18 mouse cellular contexts compared by ENCODE assay signal in the genomic region with DNA sequence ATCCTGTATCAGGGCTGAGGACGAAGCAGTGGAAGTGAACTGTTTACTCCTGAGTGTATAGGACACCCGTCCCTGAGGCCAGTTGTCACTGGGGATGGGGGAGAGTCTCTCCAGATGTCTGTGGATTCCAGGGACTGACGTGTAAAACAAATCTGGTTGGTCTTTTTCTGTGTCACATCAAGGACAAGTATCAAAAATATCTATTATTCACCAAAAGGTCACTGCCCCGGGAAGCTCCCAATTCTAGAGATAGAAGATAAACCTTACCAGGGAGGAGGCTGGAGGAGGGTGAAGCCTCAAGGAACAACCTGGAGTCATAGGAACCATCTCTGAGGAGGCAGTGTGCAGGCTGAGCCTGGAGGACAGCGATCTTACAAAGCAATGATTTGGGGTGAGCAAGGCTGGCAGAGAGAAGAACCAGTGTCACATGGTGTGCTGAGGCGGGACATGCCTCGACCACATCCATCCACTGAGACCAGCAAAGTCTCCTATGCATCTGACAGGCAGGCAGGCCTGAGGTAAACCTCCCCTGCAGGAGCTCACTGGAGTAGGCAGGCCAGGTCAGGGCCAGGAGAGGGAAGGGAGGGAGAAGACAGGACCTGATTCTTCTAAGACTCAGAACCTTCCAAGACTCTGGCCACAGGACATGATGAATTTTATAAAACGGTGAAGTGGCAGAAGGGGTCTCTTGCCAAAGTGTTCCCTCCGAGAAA. TPM values are rescaled to one million over a fixed set of nuclear protein-coding genes. Genes with fewer than 3 reads are reported as not detected.
DNase-seq lines count a peak whose midpoint lies in the region; ATAC-seq and TF ChIP-seq lines count a peak whose summit lies in the region.
"Had no signal": no experiment of that assay in that cellular context is flagged by ENCODE, and none has a peak within 500 bp of the region (broad histone marks: within the 10 kb centered on the region; RNA-seq: fewer than 3 reads in every experiment).

No protein-coding gene starts in this region.

- peak; percentile 33; the same call in 1 of the 2 replicates for ATAC-seq in hindbrain, embryonic 13.5 days (ENCODE audit: low FRiP score)
- ATAC-seq in midbrain, embryonic 14.5 days (ENCODE audit: low FRiP score, low TSS enrichment) = no peak
- no peak for ATAC-seq in inflammation-experienced regulatory T-cells, adult 6 months
- ATAC-seq: lung, postnatal 0 days had no signal

- peak overlapping the region; percentile 58 for H3K27ac ChIP-seq in layer of hippocampus, adult 2 months
- H3K27ac ChIP-seq in hindbrain, embryonic 13.5 days = peak overlapping the region; percentile 76
- H3K27ac ChIP-seq in midbrain, embryonic 14.5 days (replicated peaks; ENCODE audit: low read depth, low read length) = peak overlapping the region; percentile 33; the same call in 1 of the 2 replicates
- H3K27ac ChIP-seq: gastrocnemius, adult 2 months had no signal

- H3K9ac ChIP-seq in hindbrain, embryonic 13.5 days = no peak overlapping the region
- no peak overlapping the region for H3K9ac ChIP-seq in midbrain, embryonic 14.5 days (replicated peaks; ENCODE audit: low read length)

- DNase-seq in adrenal gland, adult (ENCODE audit: inconsistent age in 2 of 2, low spot score in 1 of 2) = peak; percentile 66 to 90
- no peak for DNase-seq in adrenal gland, postnatal 4 days (ENCODE audit: low spot score in 2 of 2)
- DNase-seq in layer of hippocampus, adult 2 months (ENCODE audit: low spot score in 2 of 2) = no peak
- DNase-seq in layer of hippocampus, postnatal 14 days (ENCODE audit: low spot score in 2 of 2) = no peak
- no peak for DNase-seq in midbrain, embryonic 14.5 days
- DNase-seq in spleen, postnatal 14 days (ENCODE audit: low spot score in 2 of 2) = no peak
- DNase-seq: adrenal gland, postnatal 14 days; cerebellum, adult 11-12 months; gastrocnemius, adult 2 months; heart, postnatal 4 days; kidney, postnatal 36 days; liver; right cerebral cortex, postnatal 4 days; thymus, adult 2 months had no signal

- H3K27me3 ChIP-seq in hindbrain, embryonic 13.5 days = no peaks in the 10 kb centered on the region
- H3K27me3 ChIP-seq in midbrain, embryonic 14.5 days (ENCODE audit: control insufficient read depth, insufficient read depth, low read length) = no peaks in the 10 kb centered on the region
- H3K27me3 ChIP-seq: Patski had no signal

- TF ChIP-seq CTCF in layer of hippocampus, adult 2 months (conservative IDR thresholded peaks at IDR 0.05) = no peak

- no peak overlapping the region for H3K4me2 ChIP-seq in hindbrain, embryonic 13.5 days
- no peak overlapping the region for H3K4me2 ChIP-seq in midbrain, embryonic 14.5 days (ENCODE audit: low read length)

- 65% methylated on average over 9 of the region's 9 CpGs for WGBS in hindbrain, embryonic 13.5 days
- 66% methylated on average over 9 of the region's 9 CpGs for WGBS in midbrain, embryonic 14.5 days

- no peaks in the 10 kb centered on the region for H3K36me3 ChIP-seq in hindbrain, embryonic 13.5 days
- no peaks in the 10 kb centered on the region for H3K36me3 ChIP-seq in midbrain, embryonic 14.5 days (ENCODE audit: control insufficient read depth, insufficient read depth, low read length)

- no peak overlapping the region for H3K4me3 ChIP-seq in layer of hippocampus, adult 2 months
- no peak overlapping the region for H3K4me3 ChIP-seq in hindbrain, embryonic 13.5 days
- H3K4me3 ChIP-seq in midbrain, embryonic 14.5 days (replicated peaks; ENCODE audit: low read depth, low read length) = no peak overlapping the region
- H3K4me3 ChIP-seq: gastrocnemius, adult 2 months had no signal

- no peaks in the 10 kb centered on the region for H3K9me3 ChIP-seq in hindbrain, embryonic 13.5 days
- no peaks in the 10 kb centered on the region for H3K9me3 ChIP-seq in midbrain, embryonic 14.5 days (ENCODE audit: control insufficient read depth, low read length)

- peaks cover 24% of the 10 kb centered on the region for H3K4me1 ChIP-seq in hindbrain, embryonic 13.5 days (replicated peaks)
- peaks cover 12% of the 10 kb centered on the region for H3K4me1 ChIP-seq in midbrain, embryonic 14.5 days (ENCODE audit: control insufficient read depth, insufficient read depth, low read length)

RNA-seq across cellular contexts. Expression of a gene that starts 11.6 kb away (rescaled TPM):
- 10 to 100 TPM; 11.3 to 11.6 TPM for total RNA-seq in adrenal gland, postnatal 4 days (2021)
- total RNA-seq in layer of hippocampus, adult 2 months (2021) = 10 to 100 TPM in 1 of 2 experiments, 1 to 10 TPM in 1; 8.6 to 14.5 TPM
- total RNA-seq in layer of hippocampus, postnatal 14 days (2021) = 10 to 100 TPM in 1 of 2 experiments, 1 to 10 TPM in 1; 8.5 to 12.0 TPM
- polyA plus RNA-seq in hindbrain, embryonic 13.5 days (2015; fragmentation: Nextera tagmentation; extraction: Ambion mirVana) = 8.9 and 9.2 TPM in 2 replicates
- 7.1 and 8.4 TPM in 2 replicates for polyA plus RNA-seq in midbrain, embryonic 14.5 days (2014; fragmentation: Nextera tagmentation; extraction: Ambion mirVana)
- 10 to 100 TPM in 1 of 3 experiments, 1 to 10 TPM in 2; 3.6 to 21.4 (median 4.8) TPM for polyA plus RNA-seq in inflammation-experienced regulatory T-cells, adult 6 months (2017; shearing (Covaris generic))

RNA-seq across cellular contexts. Expression of a gene that starts 20.8 kb away (rescaled TPM):
- total RNA-seq in adrenal gland, postnatal 4 days (2021) = 100 to 1,000 TPM; 676 to 715 TPM
- total RNA-seq in layer of hippocampus, adult 2 months (2021) = 100 to 1,000 TPM; 149 to 154 TPM
- 100 to 1,000 TPM; 153 to 174 TPM for total RNA-seq in layer of hippocampus, postnatal 14 days (2021)
- polyA plus RNA-seq in hindbrain, embryonic 13.5 days (2015; fragmentation: Nextera tagmentation; extraction: Ambion mirVana) = 93.1 and 101 TPM in 2 replicates
- 93.0 and 101 TPM in 2 replicates for polyA plus RNA-seq in midbrain, embryonic 14.5 days (2014; fragmentation: Nextera tagmentation; extraction: Ambion mirVana)
- 10 to 100 TPM; 40.5 to 69.7 (median 54.7) TPM for polyA plus RNA-seq in inflammation-experienced regulatory T-cells, adult 6 months (2017; shearing (Covaris generic))

RNA-seq across cellular contexts. Expression of a gene that starts 46.8 kb away (rescaled TPM):
- total RNA-seq in adrenal gland, postnatal 4 days (2021) = 1 to 10 TPM; 1.4 to 1.6 TPM
- total RNA-seq in layer of hippocampus, adult 2 months (2021) = 1 to 10 TPM; 1.4 to 1.5 TPM
- total RNA-seq in layer of hippocampus, postnatal 14 days (2021) = 1 to 10 TPM; 1.2 to 1.6 TPM
- 0.04 and 0.05 TPM in 2 replicates for polyA plus RNA-seq in hindbrain, embryonic 13.5 days (2015; fragmentation: Nextera tagmentation; extraction: Ambion mirVana)
- 0.08 and 0.09 TPM in 2 replicates for polyA plus RNA-seq in midbrain, embryonic 14.5 days (2014; fragmentation: Nextera tagmentation; extraction: Ambion mirVana)
- under 1 TPM in 1 of 3 experiments, not detected in 2; 0.14 TPM for polyA plus RNA-seq in inflammation-experienced regulatory T-cells, adult 6 months (2017; shearing (Covaris generic))

Comparison
In these comparisons a context has a peak if more than half of its experiments do, and no peak if none do; other contexts are left out.
1. DNase-seq: peak in adrenal gland, adult (2 of 2); none in adrenal gland, postnatal 4 days (0 of 2), layer of hippocampus, adult 2 months (0 of 2), layer of hippocampus, postnatal 14 days (0 of 2), midbrain, embryonic 14.5 days (single experiment) and spleen, postnatal 14 days (0 of 2).
2. Peak in every context shown above with its lines, with median percentiles within 50 percentile points of each other: H3K27ac ChIP-seq.